ENCODE assay signal across 8 mouse cellular contexts in the genomic region with DNA sequence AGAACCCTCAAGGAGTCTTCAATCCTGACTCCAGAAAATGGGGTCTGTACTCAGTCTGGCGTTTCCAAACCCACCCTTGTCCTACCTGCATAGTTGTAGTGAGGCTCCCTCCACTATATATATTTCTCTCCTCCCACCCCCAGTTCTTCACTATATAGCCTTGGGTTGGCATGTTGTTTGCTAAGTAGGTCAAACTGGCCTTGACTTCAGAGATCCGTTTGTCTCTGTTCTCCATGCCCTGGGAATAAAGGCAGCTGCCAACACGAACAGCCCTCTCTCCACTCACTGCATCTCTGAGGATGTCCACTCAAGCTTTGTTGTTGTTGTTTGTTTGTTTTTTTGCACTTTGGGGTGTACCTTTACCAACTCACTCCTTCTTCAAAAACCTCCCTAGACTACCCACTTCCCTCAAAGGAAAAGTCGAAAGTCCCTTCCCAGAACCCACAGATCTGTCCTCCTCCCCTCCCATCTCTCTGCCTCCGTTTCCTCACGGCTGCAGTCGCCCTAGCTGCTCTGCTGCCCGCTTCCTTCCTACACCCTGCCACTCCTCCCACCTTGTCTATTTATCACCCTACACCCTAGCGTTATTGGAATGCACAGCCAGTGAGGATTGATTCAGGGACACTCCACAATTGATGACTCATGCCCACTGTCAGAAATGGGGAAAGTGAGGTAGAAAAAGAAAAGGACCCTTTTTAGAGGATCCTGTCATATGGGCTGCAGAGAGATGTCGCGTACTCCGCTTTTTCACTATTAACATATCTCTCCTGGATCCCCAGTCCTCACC. TPM values are rescaled to one million over a fixed set of nuclear protein-coding genes. Genes with fewer than 3 reads are reported as not detected.
A peak's percentile ranks its signal among the peaks of the same experiment; 100 is the strongest.
DNase-seq lines count a peak whose midpoint lies in the region; ATAC-seq and TF ChIP-seq lines count a peak whose summit lies in the region.

No protein-coding gene starts in this region.

- peak overlapping the region; percentile 26 for H3K27ac ChIP-seq in kidney, adult 2 months (ENCODE audit: insufficient read depth, low read depth, low read length)
- H3K27ac ChIP-seq in bone marrow macrophage, adult 2 months (ENCODE audit: insufficient read depth, low read depth, low read length), result peak overlapping the region; percentile 67
- peak overlapping the region; percentile 44 for H3K27ac ChIP-seq in heart, postnatal 0 days (ENCODE audit: low read depth)

- WGBS in kidney, adult 2 months, result 6% methylated on average over 12 of the region's 12 CpGs
- WGBS in heart, postnatal 0 days, result 13% methylated on average over 12 of the region's 12 CpGs

- no peaks in the 10 kb centered on the region for H3K9me3 ChIP-seq in heart, postnatal 0 days (replicated peaks; ENCODE audit: control insufficient read depth, low read length)

- peak overlapping the region; percentile 89 for H3K4me2 ChIP-seq in heart, postnatal 0 days (ENCODE audit: low read depth, low read length)

- H3K36me3 ChIP-seq in kidney, adult 2 months (ENCODE audit: control insufficient read depth, insufficient read depth, low read length), result no peaks in the 10 kb centered on the region
- peaks cover 33% of the 10 kb centered on the region for H3K36me3 ChIP-seq in heart, postnatal 0 days (replicated peaks; ENCODE audit: control insufficient read depth, insufficient read depth, low read length)

- TF ChIP-seq CTCF in kidney, adult 2 months (conservative IDR thresholded peaks at IDR 0.05; ENCODE audit: insufficient read depth, insufficient read length, low read depth, low read length), result no peak
- no peak for TF ChIP-seq CTCF in bone marrow macrophage, adult 2 months (IDR thresholded peaks at IDR 0.05; ENCODE audit: low read depth, low read length)
- TF ChIP-seq CTCF in heart, postnatal 0 days (IDR thresholded peaks at IDR 0.05; ENCODE audit: low read depth), result no peak

- ATAC-seq in heart, postnatal 0 days (ENCODE audit: insufficient read depth, low read depth), result no peak
- ATAC-seq in megakaryocyte, adult 5-6 weeks (ENCODE audit: poor library complexity, severe bottlenecking), result peak; percentile 4; the same call in 1 of the 2 replicates

- peaks cover under 1% of the 10 kb centered on the region; the same call in 1 of the 2 replicates for H3K4me1 ChIP-seq in kidney, adult 2 months (ENCODE audit: control insufficient read depth, insufficient read depth, low read length)
- peaks cover 12% of the 10 kb centered on the region for H3K4me1 ChIP-seq in bone marrow macrophage, adult 2 months (ENCODE audit: control insufficient read depth, insufficient read depth, low read length)
- peaks cover 17% of the 10 kb centered on the region for H3K4me1 ChIP-seq in heart, postnatal 0 days (ENCODE audit: control insufficient read depth, insufficient read depth)

- H3K9ac ChIP-seq in heart, postnatal 0 days (replicated peaks; ENCODE audit: low read depth, low read length), result peak overlapping the region; percentile 72

- peak overlapping the region; percentile 64 for H3K4me3 ChIP-seq in kidney, adult 2 months (ENCODE audit: insufficient read depth, low read depth, low read length)
- H3K4me3 ChIP-seq in bone marrow macrophage, adult 2 months (ENCODE audit: insufficient read depth, low read length), result peak overlapping the region; percentile 86
- peak overlapping the region; percentile 66 for H3K4me3 ChIP-seq in heart, postnatal 0 days (ENCODE audit: low read depth, low read length)

- no peak for DNase-seq in kidney, adult 2 months
- DNase-seq in kidney, adult 11 months, result no peak
- DNase-seq in heart, postnatal 0 days (ENCODE audit: low spot score), result no peak
- DNase-seq in right cerebral cortex, postnatal 14 days, result no peak
- DNase-seq in urinary bladder, postnatal 10 days (ENCODE audit: low spot score), result no peak
- DNase-seq in layer of hippocampus, adult 9-11 months, result no peak

- TF ChIP-seq EP300 in heart, postnatal 0 days (IDR thresholded peaks at IDR 0.05; ENCODE audit: low read depth), result no peak

- TF ChIP-seq POLR2A in kidney, adult 2 months (IDR thresholded peaks at IDR 0.05; ENCODE audit: low read depth, low read length), result no peak
- no peak for TF ChIP-seq POLR2A in bone marrow macrophage, adult 2 months (IDR thresholded peaks at IDR 0.05; ENCODE audit: borderline replicate concordance, low read depth, low read length)

- no peaks in the 10 kb centered on the region for H3K27me3 ChIP-seq in kidney, adult 2 months (replicated peaks; ENCODE audit: control insufficient read depth, insufficient read depth, low read length)
- no peaks in the 10 kb centered on the region for H3K27me3 ChIP-seq in heart, postnatal 0 days (ENCODE audit: control insufficient read depth, insufficient read depth, low read length)

RNA-seq across cellular contexts. Expression of a gene that starts 0.8 kb away (rescaled TPM):
- polyA plus RNA-seq in kidney, adult 2 months (2012; rRNA removed), result 29.0 and 33.8 TPM in 2 replicates
- 29.6 and 44.3 TPM in 2 replicates for polyA plus RNA-seq in bone marrow macrophage, adult 2 months (2012; ENCODE audit: insufficient read depth, insufficient read length, missing spikeins)
- 11.9 and 19.7 TPM in 2 replicates for total RNA-seq in heart, postnatal 0 days (2014; rRNA removed; ENCODE audit: low replicate concordance)
- polyA plus RNA-seq in heart, postnatal 0 days (2015; fragmentation: Nextera tagmentation; extraction: Ambion mirVana), result 26.2 and 27.1 TPM in 2 replicates
- 54.7 and 64.1 TPM in 2 replicates for total RNA-seq in megakaryocyte, adult 5-6 weeks (2015)
- 13.0 and 22.4 TPM in 2 replicates for total RNA-seq in megakaryocyte, adult 5-6 weeks (2017)

RNA-seq across cellular contexts. Expression of a gene that starts 4.3 kb away (rescaled TPM):
- 47.9 and 54.5 TPM in 2 replicates for polyA plus RNA-seq in kidney, adult 2 months (2012; rRNA removed)
- polyA plus RNA-seq in bone marrow macrophage, adult 2 months (2012; ENCODE audit: insufficient read depth, insufficient read length, missing spikeins), result 62.1 and 74.5 TPM in 2 replicates
- total RNA-seq in heart, postnatal 0 days (2014; rRNA removed; ENCODE audit: low replicate concordance), result 36.9 and 41.9 TPM in 2 replicates
- polyA plus RNA-seq in heart, postnatal 0 days (2015; fragmentation: Nextera tagmentation; extraction: Ambion mirVana), result 120 and 123 TPM in 2 replicates
- 15.2 and 19.6 TPM in 2 replicates for total RNA-seq in megakaryocyte, adult 5-6 weeks (2015)
- 63.3 and 69.7 TPM in 2 replicates for total RNA-seq in megakaryocyte, adult 5-6 weeks (2017)

RNA-seq across cellular contexts. Expression of a gene that starts 4.3 kb away (rescaled TPM):
- 1.5 and 1.9 TPM in 2 replicates for polyA plus RNA-seq in kidney, adult 2 months (2012; rRNA removed)
- polyA plus RNA-seq in bone marrow macrophage, adult 2 months (2012; ENCODE audit: insufficient read depth, insufficient read length, missing spikeins), result 7.9 and 12.2 TPM in 2 replicates
- 0.08 and 0.61 TPM in 2 replicates for total RNA-seq in heart, postnatal 0 days (2014; rRNA removed; ENCODE audit: low replicate concordance)
- 3.0 and 3.4 TPM in 2 replicates for polyA plus RNA-seq in heart, postnatal 0 days (2015; fragmentation: Nextera tagmentation; extraction: Ambion mirVana)
- 1.0 and 2.1 TPM in 2 replicates for total RNA-seq in megakaryocyte, adult 5-6 weeks (2015)
- 3.6 and 3.8 TPM in 2 replicates for total RNA-seq in megakaryocyte, adult 5-6 weeks (2017)

RNA-seq across cellular contexts. Expression of a gene that starts 4.6 kb away (rescaled TPM):
- polyA plus RNA-seq in kidney, adult 2 months (2012; rRNA removed), result 168 and 223 TPM in 2 replicates
- 204 and 236 TPM in 2 replicates for polyA plus RNA-seq in bone marrow macrophage, adult 2 months (2012; ENCODE audit: insufficient read depth, insufficient read length, missing spikeins)
- total RNA-seq in heart, postnatal 0 days (2014; rRNA removed; ENCODE audit: low replicate concordance), result 106 and 130 TPM in 2 replicates
- polyA plus RNA-seq in heart, postnatal 0 days (2015; fragmentation: Nextera tagmentation; extraction: Ambion mirVana), result 130 and 133 TPM in 2 replicates
- total RNA-seq in megakaryocyte, adult 5-6 weeks (2015), result 216 and 221 TPM in 2 replicates
- 154 and 162 TPM in 2 replicates for total RNA-seq in megakaryocyte, adult 5-6 weeks (2017)

RNA-seq across cellular contexts. Expression of a gene that starts 6.4 kb away (rescaled TPM):
- 5.2 and 5.4 TPM in 2 replicates for polyA plus RNA-seq in kidney, adult 2 months (2012; rRNA removed)
- 1.3 and 2.1 TPM in 2 replicates for polyA plus RNA-seq in bone marrow macrophage, adult 2 months (2012; ENCODE audit: insufficient read depth, insufficient read length, missing spikeins)
- total RNA-seq in heart, postnatal 0 days (2014; rRNA removed; ENCODE audit: low replicate concordance), result 0.54 and 3.3 TPM in 2 replicates
- polyA plus RNA-seq in heart, postnatal 0 days (2015; fragmentation: Nextera tagmentation; extraction: Ambion mirVana), result 0.94 and 1.9 TPM in 2 replicates
- total RNA-seq in megakaryocyte, adult 5-6 weeks (2015), result 4.6 and 8.0 TPM in 2 replicates
- total RNA-seq in megakaryocyte, adult 5-6 weeks (2017), result not detected in 2 replicates
